Mouse (Mus musculus) kidney, postnatal 0 days (tissue): ENCODE results near the gene Slc12a6. TPM values are rescaled to one million over a fixed set of nuclear protein-coding genes. Genes with fewer than 3 reads are reported as not detected.
A peak's percentile ranks its signal among the peaks of the same experiment; 100 is the strongest.

Source experiments
- ATAC-seq: fragments of 200-750 bp; cut with Nextera tagmentation; replicated peaks from 2 replicates; pipeline ENCODE4 v1.8.0; 2017; ENCODE audit warnings: low read depth, moderate number of reproducible peaks, moderate TSS enrichment, moderate library complexity; ENCODE audit not compliant: low FRiP score
- DNase-seq: peaks from one replicate; pipeline ENCODE4 v3.0.0-alpha.2; 2016; ENCODE audit warnings: low spot score
- H3K27ac ChIP-seq: fragments of 300-500 bp; sonication (generic); 2 replicates; pipeline ENCODE4 v1.5.1; 2014; ENCODE audit warnings: mild to moderate bottlenecking
- H3K27me3 ChIP-seq: fragments of 300-500 bp; sonication (generic); 2 replicates; pipeline ENCODE4 v1.6.1; 2014; ENCODE audit warnings: low read length, mixed read lengths; ENCODE audit not compliant: insufficient read depth
- H3K36me3 ChIP-seq: fragments of 300-500 bp; sonication (generic); 2 replicates; pipeline ENCODE4 v1.6.1; 2014; ENCODE audit warnings: low read length, mixed read lengths; ENCODE audit not compliant: insufficient read depth
- H3K4me1 ChIP-seq: fragments of 300-500 bp; sonication (generic); replicated peaks from 2 replicates; pipeline ENCODE4 v1.6.1; 2014; ENCODE audit warnings: antibody characterized with exemption, low read length, mixed read lengths; ENCODE audit not compliant: insufficient read depth
- H3K4me2 ChIP-seq: fragments of 300-500 bp; sonication (generic); 2 replicates; pipeline ENCODE4 v1.6.1; 2014; ENCODE audit warnings: mild to moderate bottlenecking, low read length, moderate library complexity, mixed read lengths
- H3K4me3 ChIP-seq: fragments of 300-500 bp; sonication (generic); replicated peaks from 2 replicates; pipeline ENCODE4 v1.5.1; 2014; ENCODE audit warnings: low read depth, low read length
- H3K9ac ChIP-seq: fragments of 300-500 bp; sonication (generic); 2 replicates; pipeline ENCODE4 v1.6.1; 2014; ENCODE audit warnings: low read depth, low read length
- H3K9me3 ChIP-seq: fragments of 300-500 bp; sonication (generic); replicated peaks from 2 replicates; pipeline ENCODE4 v1.6.1; 2016; ENCODE audit warnings: low read length, inconsistent platforms, mixed read lengths
- CTCF ChIP-seq: IDR thresholded peaks from 2 replicates; pipeline ENCODE4 v1.5.1; 2016; ENCODE audit warnings: antibody characterized with exemption, low read depth, mild to moderate bottlenecking, moderate library complexity
- WGBS: fragments of 180-500 bp; shearing (Covaris S2); extraction: QIAGEN DNeasy Blood & Tissue Kit; methylation state at CpG from one replicate; pipeline ENCODE4 v1.1.7; 2014; 5-methylcytosine and 5-hydroxymethylcytosine counted together
- polyA plus RNA-seq: library from polyadenylated mRNA; unstranded; fragments of >200 nt; fragmentation: Nextera tagmentation; extraction: Ambion mirVana; gene quantifications from 2 replicates; pipeline ENCODE4 v1.2.1, GENCODE M21; 2015

Gene Slc12a6
- polyA plus RNA-seq, 1 experiment from 2014 or later, result 7.8 TPM

DNA sequence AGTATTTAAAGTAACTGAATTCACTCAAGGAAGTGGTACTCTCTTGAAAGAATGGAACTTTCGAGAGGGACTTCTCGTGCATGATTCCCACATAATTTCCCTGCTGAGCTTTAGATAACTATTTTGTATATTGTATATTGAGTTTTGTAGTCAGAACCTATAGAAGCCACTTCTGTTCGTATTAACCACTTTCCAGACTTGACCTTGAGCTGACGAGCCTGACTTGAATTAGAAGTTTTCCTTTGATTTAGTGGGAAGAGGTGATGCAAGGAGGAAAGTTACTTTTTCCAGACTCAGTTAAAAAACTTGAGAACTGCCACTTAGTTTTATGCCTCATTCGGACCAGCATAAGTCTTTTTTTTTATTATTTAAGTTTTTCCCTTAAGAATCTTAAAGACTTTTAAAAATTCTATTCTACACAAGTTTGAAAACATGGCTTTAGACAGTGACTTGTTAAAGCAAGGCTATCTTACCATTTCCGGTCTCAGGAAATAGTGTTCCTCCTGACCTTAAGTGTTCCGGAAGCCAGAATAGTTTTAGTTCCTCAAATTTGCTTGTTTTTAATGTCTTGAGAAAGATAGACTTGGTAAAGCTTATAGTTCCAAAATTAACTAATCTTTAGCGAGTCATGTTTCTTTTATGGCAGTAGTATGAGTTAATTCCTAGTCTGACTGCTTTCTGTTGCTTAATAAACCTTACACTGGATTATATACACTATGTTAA lies 2.1 kb downstream of the Slc12a6 start:
- no peak for DNase-seq
- Histone ChIP-seq H3K4me1 (peaks cover 12% of the 10 kb centered on the region; the same call in 1 of the 2 replicates), H3K9ac (no peak overlapping the region), H3K27ac (no peak overlapping the region), H3K4me3 (peak overlapping the region; percentile 84), H3K27me3 (no peaks in the 10 kb centered on the region), H3K4me2 (peak overlapping the region; percentile 81), H3K36me3 (no peaks in the 10 kb centered on the region), H3K9me3 (no peaks in the 10 kb centered on the region)
- TF ChIP-seq CTCF, result no peak
- 53% methylated on average over 8 of the region's 8 CpGs for WGBS
- ATAC-seq, result no peak

DNA sequence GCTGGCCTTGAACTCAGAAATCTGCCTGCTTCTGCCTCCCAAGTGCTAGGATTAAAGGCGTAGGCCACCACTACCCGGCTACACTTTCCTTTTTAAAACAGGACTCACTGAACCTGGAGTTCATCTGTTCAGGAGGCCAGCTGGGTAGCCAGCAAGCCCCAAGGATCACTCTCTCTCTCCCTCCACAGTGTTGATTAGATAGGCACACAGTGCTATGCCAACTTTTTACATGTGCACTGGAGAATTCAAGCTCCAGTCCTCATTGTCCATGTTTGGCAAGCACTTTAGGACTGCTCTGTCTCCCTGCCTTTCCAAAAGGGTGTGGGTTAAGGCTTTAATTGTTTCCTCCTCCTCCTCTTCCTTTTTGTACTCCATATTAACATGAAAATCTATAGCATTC lies 4.4 kb downstream of the Slc12a6 start:
- 90% methylated on average over 2 of the region's 2 CpGs for WGBS
- ATAC-seq (no peak), DNase-seq (no peak)
- Histone ChIP-seq H3K9ac (no peak overlapping the region), H3K9me3 (no peaks in the 10 kb centered on the region), H3K27me3 (no peaks in the 10 kb centered on the region), H3K27ac (no peak overlapping the region), H3K36me3 (no peaks in the 10 kb centered on the region), H3K4me3 (no peak overlapping the region), H3K4me2 (no peak overlapping the region), H3K4me1 (0 out of 2 replicates have a peak, but pooled peaks cover 4% of the 10 kb centered on the region)
- no peak for TF ChIP-seq CTCF

DNA sequence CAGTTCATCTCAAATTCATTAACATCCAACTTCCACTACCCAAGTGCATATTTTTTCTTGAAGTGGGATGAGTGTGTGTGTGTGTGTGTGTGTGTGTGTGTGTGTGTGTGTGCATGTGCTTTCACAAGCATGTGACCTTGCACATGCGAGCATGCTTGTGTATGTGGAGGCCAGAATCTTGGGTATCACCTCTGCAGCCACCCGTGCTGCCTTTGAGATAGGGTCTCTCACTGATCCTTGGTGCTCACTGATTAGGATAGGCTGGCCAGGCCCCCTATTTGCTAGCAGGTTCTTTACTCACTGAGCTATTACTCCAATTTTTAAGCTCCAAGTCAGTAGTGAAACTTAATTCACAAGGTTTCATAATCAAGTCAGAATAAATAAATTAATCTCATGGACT lies 7.3 kb downstream of the Slc12a6 start:
- no peak overlapping the region for H3K27ac ChIP-seq
- no peak overlapping the region for H3K4me2 ChIP-seq
- H3K4me3 ChIP-seq, result no peak overlapping the region
- no peak for TF ChIP-seq CTCF
- DNase-seq (no peak), ATAC-seq (no peak)
- 94% methylated on average over 2 of the region's 2 CpGs for WGBS
- no peak overlapping the region for H3K9ac ChIP-seq
- no peaks in the 10 kb centered on the region for H3K36me3 ChIP-seq
- no peaks in the 10 kb centered on the region for H3K27me3 ChIP-seq
- no peaks in the 10 kb centered on the region for H3K9me3 ChIP-seq
- 0 out of 2 replicates have a peak, but pooled peaks cover 4% of the 10 kb centered on the region for H3K4me1 ChIP-seq

DNA sequence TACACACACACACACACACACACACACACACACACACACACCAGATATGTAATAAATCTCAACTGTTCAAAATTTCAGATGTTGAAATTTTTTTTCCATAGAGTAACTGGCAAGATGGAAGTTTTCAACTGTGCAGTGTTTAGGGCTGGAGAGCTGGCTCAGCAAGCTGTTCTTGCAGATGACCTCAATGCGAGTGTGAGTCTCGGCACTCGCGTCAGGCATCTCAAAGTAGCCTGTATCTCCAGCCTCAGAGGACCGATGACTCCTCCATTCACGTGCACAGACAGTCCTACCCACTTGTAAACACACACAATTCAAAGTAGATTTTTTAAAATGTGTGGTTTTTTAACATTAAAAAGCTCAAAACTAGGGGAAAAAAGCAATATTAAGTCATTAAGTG lies 7.8 kb downstream of the Slc12a6 start:
- no peak for ATAC-seq
- Histone ChIP-seq H3K27ac (no peak overlapping the region), H3K4me3 (no peak overlapping the region), H3K4me2 (no peak overlapping the region), H3K27me3 (no peaks in the 10 kb centered on the region), H3K9me3 (no peaks in the 10 kb centered on the region), H3K4me1 (0 out of 2 replicates have a peak, but pooled peaks cover under 1% of the 10 kb centered on the region), H3K9ac (no peak overlapping the region), H3K36me3 (no peaks in the 10 kb centered on the region)
- no peak for DNase-seq
- 89% methylated on average over 6 of the region's 6 CpGs for WGBS
- no peak for TF ChIP-seq CTCF

DNA sequence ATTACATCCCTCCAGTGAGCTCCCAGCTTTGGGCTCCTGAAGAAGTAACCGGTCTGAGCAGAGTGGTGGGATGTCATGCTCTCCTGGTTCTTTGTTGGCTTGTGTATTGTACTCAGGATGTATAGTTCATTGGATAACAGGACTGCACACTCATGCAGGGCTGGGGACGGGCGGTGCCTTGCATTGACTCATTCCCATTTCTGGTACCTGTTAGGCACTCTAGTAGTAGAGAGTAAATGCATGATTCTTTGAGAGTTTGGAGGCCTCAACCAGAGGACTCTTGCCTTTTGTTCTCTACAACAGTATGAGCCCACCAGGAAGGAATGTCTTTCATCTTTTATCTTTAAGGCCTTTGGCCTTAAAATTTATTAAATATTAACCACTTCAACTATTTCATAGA lies 11.2 kb downstream of the Slc12a6 start:
- Histone ChIP-seq H3K4me1 (no peaks in the 10 kb centered on the region), H3K9me3 (no peaks in the 10 kb centered on the region), H3K36me3 (no peaks in the 10 kb centered on the region), H3K9ac (no peak overlapping the region), H3K27me3 (no peaks in the 10 kb centered on the region), H3K4me3 (no peak overlapping the region), H3K27ac (no peak overlapping the region), H3K4me2 (no peak overlapping the region)
- DNase-seq (no peak), ATAC-seq (no peak)
- 91% methylated on average over 3 of the region's 3 CpGs for WGBS
- TF ChIP-seq CTCF, result no peak

DNA sequence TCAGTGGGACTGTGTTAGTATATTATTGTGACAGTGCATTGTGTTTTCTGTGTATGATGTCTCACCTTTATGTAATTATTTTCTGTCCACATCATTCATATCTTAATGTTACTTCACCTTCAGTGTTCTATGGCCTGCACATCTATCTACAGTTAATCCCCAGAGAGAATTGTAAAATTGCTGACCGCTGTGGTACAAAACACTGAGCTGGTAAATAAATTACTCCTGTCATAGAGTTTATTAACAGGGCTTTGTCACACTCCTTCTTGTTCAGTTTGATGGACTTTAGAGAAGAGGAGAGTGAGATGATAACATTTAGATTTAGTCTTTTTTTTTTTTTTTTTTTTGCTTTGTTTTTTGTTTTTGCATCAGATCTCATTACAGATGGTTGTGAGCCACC lies 17.2 kb downstream of the Slc12a6 start:
- 68% methylated on average over 1 of the region's 1 CpGs for WGBS
- H3K4me2 ChIP-seq, result no peak overlapping the region
- no peak for TF ChIP-seq CTCF

More for the DNA sequence above, 17.2 kb downstream of the Slc12a6 start:
- H3K4me1 ChIP-seq, result no peaks in the 10 kb centered on the region
- H3K27me3 ChIP-seq, result no peaks in the 10 kb centered on the region
- no peaks in the 10 kb centered on the region for H3K9me3 ChIP-seq
- no peak overlapping the region for H3K9ac ChIP-seq
- H3K36me3 ChIP-seq, result no peaks in the 10 kb centered on the region
- no peak overlapping the region for H3K4me3 ChIP-seq
- no peak for DNase-seq
- no peak for ATAC-seq
- no peak overlapping the region for H3K27ac ChIP-seq
